Mouse (Mus musculus): ENCODE results near the gene Akap8. TPM values are rescaled to one million over a fixed set of nuclear protein-coding genes. Genes with fewer than 3 reads are reported as not detected.

Akap8 gene
- polyA plus RNA-seq, 1 experiment from 2014 or later: 81.4 TPM

DNA sequence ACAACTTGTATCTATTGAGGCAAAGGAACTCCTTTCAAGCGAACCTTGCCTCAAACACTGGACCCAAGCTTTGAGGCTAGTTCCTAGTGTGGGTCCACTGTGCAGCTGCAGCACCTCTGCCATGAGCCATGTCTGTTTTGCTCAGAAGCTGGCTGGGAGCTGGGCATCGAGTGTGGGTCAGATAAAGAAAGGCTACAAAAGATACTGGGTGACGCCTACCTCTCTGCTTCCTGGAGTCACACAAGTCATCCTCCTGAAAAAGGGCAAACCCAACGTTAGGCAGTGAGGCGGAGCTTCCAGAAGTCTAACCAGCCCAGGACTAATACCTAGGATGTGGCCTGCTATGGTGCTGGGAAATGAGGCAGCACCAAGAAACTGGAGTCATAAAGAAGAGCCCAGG lies 7.1 kb downstream of the Akap8 start:
- 60% methylated on average over 5 of the region's 5 CpGs for WGBS
- no peaks in the 10 kb centered on the region for H3K27me3 ChIP-seq (ENCODE audit: control insufficient read depth, insufficient read depth, low read length)
- H3K4me3 ChIP-seq (ENCODE audit: low read length): no peak overlapping the region
- H3K4me2 ChIP-seq (ENCODE audit: low read depth, low read length): no peak overlapping the region
- H3K27ac ChIP-seq (ENCODE audit: low read length): no peak overlapping the region
- no peak for ATAC-seq (replicated peaks; ENCODE audit: extremely low read depth, insufficient read depth, low FRiP score)
- no peaks in the 10 kb centered on the region for H3K9me3 ChIP-seq (replicated peaks; ENCODE audit: control insufficient read depth, low read length)
- no peak overlapping the region for H3K9ac ChIP-seq (ENCODE audit: low read length)
- peaks cover 87% of the 10 kb centered on the region for H3K36me3 ChIP-seq (ENCODE audit: control insufficient read depth, insufficient read depth)
- peaks cover 5% of the 10 kb centered on the region for H3K4me1 ChIP-seq (ENCODE audit: control insufficient read depth, insufficient read depth, low read length)

GRCm38 (mm10) chr17:32312801-32313200 lies 8.2 kb downstream of the Akap8 start:
- no peak for ATAC-seq (replicated peaks; ENCODE audit: extremely low read depth, insufficient read depth, low FRiP score)
- Histone ChIP-seq H3K27ac (ENCODE audit: low read length) (no peak overlapping the region), H3K4me3 (ENCODE audit: low read length) (no peak overlapping the region), H3K27me3 (ENCODE audit: control insufficient read depth, insufficient read depth, low read length) (no peaks in the 10 kb centered on the region), H3K9me3 (replicated peaks; ENCODE audit: control insufficient read depth, low read length) (no peaks in the 10 kb centered on the region), H3K36me3 (ENCODE audit: control insufficient read depth, insufficient read depth) (peaks cover 92% of the 10 kb centered on the region), H3K4me1 (ENCODE audit: control insufficient read depth, insufficient read depth, low read length) (no peaks in the 10 kb centered on the region), H3K4me2 (ENCODE audit: low read depth, low read length) (no peak overlapping the region), H3K9ac (ENCODE audit: low read length) (no peak overlapping the region)
- 94% methylated on average over 8 of the region's 8 CpGs for WGBS

DNA sequence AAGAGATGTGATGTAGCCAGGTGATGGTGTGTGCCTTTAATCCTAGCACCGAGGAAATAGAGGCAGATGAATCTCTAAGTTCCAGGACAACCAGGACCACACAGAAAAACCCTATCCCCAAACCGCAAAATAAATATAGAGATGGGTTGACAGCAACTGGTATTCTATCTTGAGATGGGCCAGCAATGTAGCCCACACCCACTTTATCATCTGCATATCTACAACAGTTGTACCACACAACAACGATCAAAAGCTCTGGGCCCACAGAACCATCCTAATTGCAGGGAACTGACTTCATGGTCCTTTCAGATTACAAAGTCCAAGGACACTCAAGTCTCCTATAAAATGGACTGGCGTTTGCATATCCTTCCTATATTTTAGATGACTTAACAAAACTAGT lies 13.1 kb downstream of the Akap8 start:
- Histone ChIP-seq H3K9ac (ENCODE audit: low read length) (no peak overlapping the region), H3K9me3 (replicated peaks; ENCODE audit: control insufficient read depth, low read length) (no peaks in the 10 kb centered on the region), H3K4me1 (ENCODE audit: control insufficient read depth, insufficient read depth, low read length) (no peaks in the 10 kb centered on the region), H3K27me3 (ENCODE audit: control insufficient read depth, insufficient read depth, low read length) (no peaks in the 10 kb centered on the region), H3K36me3 (ENCODE audit: control insufficient read depth, insufficient read depth) (peaks cover 79% of the 10 kb centered on the region), H3K27ac (ENCODE audit: low read length) (no peak overlapping the region), H3K4me3 (ENCODE audit: low read length) (no peak overlapping the region), H3K4me2 (ENCODE audit: low read depth, low read length) (no peak overlapping the region)
- 82% methylated on average over 4 of the region's 4 CpGs for WGBS
- no peak for ATAC-seq (replicated peaks; ENCODE audit: extremely low read depth, insufficient read depth, low FRiP score)

- no peaks in the 10 kb centered on the region for H3K27me3 ChIP-seq (ENCODE audit: control insufficient read depth, insufficient read depth, low read length)
- H3K4me3 ChIP-seq (ENCODE audit: low read length): no peak overlapping the region
- H3K4me1 ChIP-seq (ENCODE audit: control insufficient read depth, insufficient read depth, low read length): no peaks in the 10 kb centered on the region
- no peak overlapping the region for H3K27ac ChIP-seq (ENCODE audit: low read length)
- H3K36me3 ChIP-seq (ENCODE audit: control insufficient read depth, insufficient read depth): no peaks in the 10 kb centered on the region
- 82% methylated on average over 1 of the region's 1 CpGs for WGBS
- no peaks in the 10 kb centered on the region for H3K9me3 ChIP-seq (replicated peaks; ENCODE audit: control insufficient read depth, low read length)
- no peak overlapping the region for H3K9ac ChIP-seq (ENCODE audit: low read length)
- ATAC-seq (replicated peaks; ENCODE audit: extremely low read depth, insufficient read depth, low FRiP score): no peak
- H3K4me2 ChIP-seq (ENCODE audit: low read depth, low read length): no peak overlapping the region
These were observed 22.9 kb downstream of the Akap8 start for GRCm38 (mm10) chr17:32298125-32298524.

DNA sequence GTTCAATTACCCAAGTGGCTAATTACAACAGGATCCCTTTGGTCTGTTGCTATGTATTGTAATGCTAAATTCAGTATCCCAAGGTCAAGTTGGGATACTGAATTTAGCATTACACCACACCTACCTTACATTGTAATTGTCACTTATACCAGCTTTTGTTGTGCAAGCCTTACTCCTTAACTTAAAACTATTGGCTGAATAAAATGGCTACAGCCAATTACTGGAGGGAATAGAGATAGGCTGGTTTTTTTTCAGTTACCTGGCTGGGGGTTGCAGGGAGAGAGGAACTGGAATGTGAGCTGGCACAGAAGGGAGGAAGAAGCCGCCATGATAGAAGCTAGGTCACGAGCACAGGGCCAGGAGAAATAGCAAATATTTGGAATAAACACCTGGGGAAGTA lies 25.1 kb downstream of the Akap8 start:
- Histone ChIP-seq H3K9ac (ENCODE audit: low read length) (no peak overlapping the region), H3K4me2 (ENCODE audit: low read depth, low read length) (no peak overlapping the region), H3K27ac (ENCODE audit: low read length) (no peak overlapping the region), H3K9me3 (replicated peaks; ENCODE audit: control insufficient read depth, low read length) (no peaks in the 10 kb centered on the region), H3K36me3 (ENCODE audit: control insufficient read depth, insufficient read depth) (no peaks in the 10 kb centered on the region), H3K4me1 (ENCODE audit: control insufficient read depth, insufficient read depth, low read length) (no peaks in the 10 kb centered on the region), H3K4me3 (ENCODE audit: low read length) (no peak overlapping the region), H3K27me3 (ENCODE audit: control insufficient read depth, insufficient read depth, low read length) (no peaks in the 10 kb centered on the region)
- 73% methylated on average over 2 of the region's 2 CpGs for WGBS
- ATAC-seq (replicated peaks; ENCODE audit: extremely low read depth, insufficient read depth, low FRiP score): no peak

DNA sequence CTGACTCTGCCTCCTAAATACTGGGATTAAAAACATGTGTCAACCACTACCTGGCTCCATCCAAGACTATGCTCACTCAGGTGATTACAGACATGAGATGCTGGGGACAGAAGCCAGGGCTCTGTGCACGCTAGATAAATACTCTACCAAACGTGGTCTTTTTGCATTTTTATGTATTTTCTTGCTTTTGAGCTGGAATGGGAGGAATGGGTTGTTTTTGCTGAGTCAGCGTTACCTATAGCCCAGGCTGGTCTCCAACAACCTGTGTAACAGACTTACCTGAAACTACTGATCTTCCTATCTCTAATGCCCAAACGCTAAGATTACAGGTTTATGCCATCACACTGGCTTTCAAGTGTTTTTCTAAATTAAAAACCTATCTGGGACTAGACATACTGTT lies 25.9 kb downstream of the Akap8 start:
- H3K9me3 ChIP-seq (replicated peaks; ENCODE audit: control insufficient read depth, low read length): no peaks in the 10 kb centered on the region
- no peak overlapping the region for H3K27ac ChIP-seq (ENCODE audit: low read length)
- WGBS: 71% methylated on average over 4 of the region's 4 CpGs
- H3K4me3 ChIP-seq (ENCODE audit: low read length): no peak overlapping the region
- no peak overlapping the region for H3K4me2 ChIP-seq (ENCODE audit: low read depth, low read length)
- no peaks in the 10 kb centered on the region for H3K27me3 ChIP-seq (ENCODE audit: control insufficient read depth, insufficient read depth, low read length)
- no peaks in the 10 kb centered on the region for H3K4me1 ChIP-seq (ENCODE audit: control insufficient read depth, insufficient read depth, low read length)
- no peaks in the 10 kb centered on the region for H3K36me3 ChIP-seq (ENCODE audit: control insufficient read depth, insufficient read depth)
- H3K9ac ChIP-seq (ENCODE audit: low read length): no peak overlapping the region
- ATAC-seq (replicated peaks; ENCODE audit: extremely low read depth, insufficient read depth, low FRiP score): no peak

- no peaks in the 10 kb centered on the region for H3K9me3 ChIP-seq (replicated peaks; ENCODE audit: control insufficient read depth, low read length)
- H3K4me3 ChIP-seq (ENCODE audit: low read length): peak overlapping the region; percentile 84
- no peaks in the 10 kb centered on the region for H3K27me3 ChIP-seq (ENCODE audit: control insufficient read depth, insufficient read depth, low read length)
- ATAC-seq (replicated peaks; ENCODE audit: extremely low read depth, insufficient read depth, low FRiP score): no peak
- peak overlapping the region; percentile 99 for H3K9ac ChIP-seq (ENCODE audit: low read length)
- peak overlapping the region; percentile 99 for H3K27ac ChIP-seq (ENCODE audit: low read length)
- no peaks in the 10 kb centered on the region for H3K36me3 ChIP-seq (ENCODE audit: control insufficient read depth, insufficient read depth)
- H3K4me2 ChIP-seq (ENCODE audit: low read depth, low read length): peak overlapping the region; percentile 68
- H3K4me1 ChIP-seq (ENCODE audit: control insufficient read depth, insufficient read depth, low read length): peaks cover 25% of the 10 kb centered on the region
- WGBS: 46% methylated on average over 6 of the region's 6 CpGs
These were observed 35.8 kb downstream of the Akap8 start for GRCm38 (mm10) chr17:32285138-32285670.

- under 1% methylated on average over 94 of the region's 100 CpGs for WGBS
- peak; percentile 89 for ATAC-seq (replicated peaks; ENCODE audit: extremely low read depth, insufficient read depth, low FRiP score)
These were observed 36.5 kb downstream of the Akap8 start, which contains the start of gene Brd4 for GRCm38 (mm10) chr17:32284262-32285137. TSS of gene Brd4 (minus strand) at chr17:32284722.

GRCm38 (mm10) chr17:32283771-32284221 lies 37.2 kb downstream of the Akap8 start:
- H3K36me3 ChIP-seq (ENCODE audit: control insufficient read depth, insufficient read depth): no peaks in the 10 kb centered on the region
- peaks cover 25% of the 10 kb centered on the region for H3K4me1 ChIP-seq (ENCODE audit: control insufficient read depth, insufficient read depth, low read length)
- H3K9ac ChIP-seq (ENCODE audit: low read length): peak overlapping the region; percentile 99
- peak overlapping the region; percentile 99 for H3K27ac ChIP-seq (ENCODE audit: low read length)
- peak overlapping the region; percentile 84 for H3K4me3 ChIP-seq (ENCODE audit: low read length)
- no peaks in the 10 kb centered on the region for H3K27me3 ChIP-seq (ENCODE audit: control insufficient read depth, insufficient read depth, low read length)
- H3K4me2 ChIP-seq (ENCODE audit: low read depth, low read length): peak overlapping the region; percentile 81
- ATAC-seq (replicated peaks; ENCODE audit: extremely low read depth, insufficient read depth, low FRiP score): peak; percentile 64
- WGBS: 0% methylated on average over 19 of the region's 41 CpGs
- no peaks in the 10 kb centered on the region for H3K9me3 ChIP-seq (replicated peaks; ENCODE audit: control insufficient read depth, low read length)

More at GRCm38 (mm10) chr17:32284262-32285137, 36.5 kb downstream of the Akap8 start, which contains the start of gene Brd4:
- H3K9ac ChIP-seq (ENCODE audit: low read length): peak within 1 kb of the TSS; percentile 99
- H3K27me3 ChIP-seq (ENCODE audit: control insufficient read depth, insufficient read depth, low read length): no peaks in the 10 kb centered on the region
- H3K4me3 ChIP-seq (ENCODE audit: low read length): peak within 1 kb of the TSS; percentile 84
- peaks cover 25% of the 10 kb centered on the region for H3K4me1 ChIP-seq (ENCODE audit: control insufficient read depth, insufficient read depth, low read length)
- H3K36me3 ChIP-seq (ENCODE audit: control insufficient read depth, insufficient read depth): no peaks in the 10 kb centered on the region
- H3K4me2 ChIP-seq (ENCODE audit: low read depth, low read length): peak within 1 kb of the TSS; percentile 81
- peak within 1 kb of the TSS; percentile 99 for H3K27ac ChIP-seq (ENCODE audit: low read length)
- no peaks in the 10 kb centered on the region for H3K9me3 ChIP-seq (replicated peaks; ENCODE audit: control insufficient read depth, low read length)
